Mouse (Mus musculus): ENCODE results near the gene Rab26.

Rab26 gene

GRCm38 (mm10) chr17:24534160-24534718 is at the start of gene Rab26:
Gene Rab26, minus strand, starts transcription at chr17:24534210.
- DNase-seq (ENCODE audit: low spot score): no peak

DNA sequence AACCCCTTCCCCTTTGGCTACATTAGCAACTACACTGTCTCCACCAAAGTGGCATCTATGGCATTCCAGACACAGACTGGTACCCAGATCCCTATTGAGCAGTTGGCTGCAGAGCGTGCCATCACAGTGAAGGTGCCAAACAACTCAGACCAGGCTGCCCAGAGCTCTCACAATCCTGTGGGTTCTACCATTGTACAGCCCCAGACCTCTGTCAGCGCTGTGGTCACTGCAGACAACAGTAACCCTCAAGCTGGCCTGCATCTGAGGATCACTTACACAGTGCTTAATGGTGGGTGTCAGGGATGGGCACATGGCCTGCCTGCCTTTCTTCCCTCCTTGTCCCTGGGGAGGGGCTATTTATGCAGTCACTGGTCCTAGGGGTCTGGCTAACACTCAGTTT is 46.3 kb upstream of the Rab26 start:
- DNase-seq (ENCODE audit: low spot score): no peak

DNA sequence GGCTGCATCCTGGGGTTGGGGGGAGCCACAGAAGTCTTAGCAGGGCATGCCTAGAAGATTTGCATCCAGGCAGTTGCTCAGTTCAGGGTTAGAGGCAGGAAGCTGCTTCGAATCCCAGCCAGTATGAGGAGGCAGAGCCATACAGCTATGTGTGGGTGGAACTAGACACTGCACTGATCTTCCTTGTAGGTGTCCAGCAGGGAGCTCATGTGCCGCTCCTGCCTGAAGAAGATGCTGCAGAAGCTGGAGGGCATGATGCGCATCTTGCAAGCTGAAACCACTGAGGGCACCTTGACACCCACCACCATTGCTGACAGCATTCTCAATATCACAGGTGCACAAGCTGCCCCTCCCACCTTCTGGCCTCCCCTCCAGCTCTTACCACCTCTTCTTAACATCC is 45.5 kb upstream of the Rab26 start:
- DNase-seq (ENCODE audit: low spot score): no peak

- DNase-seq (ENCODE audit: low spot score): no peak
These were observed 39.8 kb upstream of the Rab26 start for GRCm38 (mm10) chr17:24573811-24574210.

DNA sequence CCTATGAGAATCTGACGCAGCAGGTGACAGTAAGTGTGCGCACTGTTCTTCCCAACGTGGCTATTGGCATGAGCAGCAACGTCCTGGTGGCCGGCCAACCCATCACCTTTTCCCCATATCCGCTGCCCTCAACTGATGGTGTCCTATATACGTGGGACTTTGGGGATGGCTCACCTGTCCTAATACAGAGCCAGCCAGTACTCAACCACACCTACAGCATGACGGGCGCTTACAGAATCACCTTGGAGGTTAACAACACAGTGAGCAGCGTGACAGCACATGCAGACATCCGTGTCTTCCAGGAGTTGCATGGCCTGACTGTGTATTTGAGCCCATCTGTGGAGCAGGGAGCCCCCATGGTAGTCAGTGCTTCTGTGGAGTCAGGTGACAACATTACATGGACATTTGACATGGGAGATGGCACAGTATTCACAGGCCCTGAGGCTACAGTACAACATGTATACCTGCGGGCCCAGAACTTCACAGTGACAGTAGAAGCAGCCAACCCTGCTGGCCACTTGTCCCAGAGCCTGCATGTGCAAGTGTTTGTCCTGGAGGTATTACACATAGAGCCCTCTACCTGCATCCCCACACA is 38.7 kb upstream of the Rab26 start:
- DNase-seq (ENCODE audit: low spot score): no peak

- DNase-seq (ENCODE audit: low spot score): no peak
These were observed 35.8 kb upstream of the Rab26 start for GRCm38 (mm10) chr17:24569837-24570236.

DNA sequence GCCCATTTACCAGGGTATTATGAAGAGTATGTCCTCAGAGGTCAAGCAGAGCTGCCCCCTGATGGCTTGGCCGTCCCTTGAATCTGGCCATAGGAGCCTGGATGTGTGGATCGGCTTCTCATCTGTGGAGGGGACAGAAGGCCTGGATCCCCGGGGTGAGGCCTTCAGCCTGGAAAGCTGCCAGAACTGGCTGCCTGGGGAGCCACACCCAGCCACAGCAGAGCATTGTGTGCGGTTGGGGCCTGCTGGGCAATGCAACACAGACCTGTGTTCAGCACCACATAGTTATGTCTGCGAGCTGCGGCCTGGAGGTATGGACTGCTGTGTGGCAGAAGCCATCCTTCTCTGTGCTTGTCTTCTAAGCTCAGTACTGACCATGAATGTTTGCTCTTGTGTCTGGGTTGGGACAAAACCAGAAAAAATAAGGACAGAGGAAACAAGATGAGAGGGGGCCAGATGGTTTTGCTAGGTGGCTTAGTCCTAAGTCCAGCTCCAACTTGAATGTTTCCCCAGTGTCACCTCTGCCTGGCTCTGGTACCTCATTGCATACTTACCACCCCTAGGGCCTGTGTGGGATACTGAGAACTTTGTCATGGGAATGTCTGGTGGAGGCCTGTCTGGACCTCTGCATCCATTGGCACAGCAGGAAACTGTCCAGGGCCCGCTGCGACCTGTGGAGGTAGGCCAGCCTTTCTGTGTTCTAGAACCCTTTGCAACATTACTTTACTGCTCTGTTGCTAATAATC is 33.2 kb upstream of the Rab26 start:
- DNase-seq (ENCODE audit: low spot score): peak; percentile 43

- no peak for DNase-seq (ENCODE audit: low spot score)
These were observed 31.8 kb upstream of the Rab26 start for GRCm38 (mm10) chr17:24565792-24566191.

DNA sequence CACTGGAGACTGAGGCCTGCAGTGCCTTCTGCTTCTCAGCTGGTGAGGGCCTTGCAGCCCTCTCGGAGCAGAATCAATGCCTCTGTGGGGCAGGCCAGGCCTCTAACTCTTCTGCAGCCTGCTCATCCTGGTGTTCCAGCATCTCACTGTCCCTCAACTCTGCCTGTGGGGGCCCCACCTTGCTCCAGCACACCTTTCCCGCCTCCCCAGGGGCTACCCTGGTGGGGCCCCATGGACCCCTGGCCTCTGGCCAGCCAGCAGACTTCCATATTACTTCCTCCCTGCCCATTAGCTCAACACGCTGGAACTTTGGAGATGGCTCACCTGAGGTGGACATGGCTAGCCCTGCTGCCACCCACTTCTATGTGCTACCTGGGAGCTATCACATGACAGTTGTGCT is 31.1 kb upstream of the Rab26 start:
- DNase-seq (ENCODE audit: low spot score): no peak

DNA sequence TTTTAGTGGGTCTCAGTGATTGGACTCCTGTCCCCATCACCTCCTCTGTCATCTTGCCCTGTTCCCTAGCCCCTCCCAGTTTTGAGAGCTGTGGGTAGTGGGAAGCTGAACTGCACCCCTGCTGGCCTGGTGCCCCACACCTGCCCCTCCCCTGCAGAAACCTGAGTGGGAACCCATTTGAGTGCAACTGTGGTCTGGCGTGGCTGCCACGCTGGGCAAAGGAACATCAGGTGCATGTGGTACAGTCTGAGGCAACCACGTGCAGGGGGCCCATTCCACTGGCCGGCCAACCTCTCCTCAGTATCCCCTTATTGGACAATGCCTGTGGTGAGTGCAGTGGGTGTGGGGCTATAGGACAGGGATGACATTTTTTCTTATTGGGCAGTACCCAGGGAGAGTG is 30.4 kb upstream of the Rab26 start:
- no peak for DNase-seq (ENCODE audit: low spot score)

DNA sequence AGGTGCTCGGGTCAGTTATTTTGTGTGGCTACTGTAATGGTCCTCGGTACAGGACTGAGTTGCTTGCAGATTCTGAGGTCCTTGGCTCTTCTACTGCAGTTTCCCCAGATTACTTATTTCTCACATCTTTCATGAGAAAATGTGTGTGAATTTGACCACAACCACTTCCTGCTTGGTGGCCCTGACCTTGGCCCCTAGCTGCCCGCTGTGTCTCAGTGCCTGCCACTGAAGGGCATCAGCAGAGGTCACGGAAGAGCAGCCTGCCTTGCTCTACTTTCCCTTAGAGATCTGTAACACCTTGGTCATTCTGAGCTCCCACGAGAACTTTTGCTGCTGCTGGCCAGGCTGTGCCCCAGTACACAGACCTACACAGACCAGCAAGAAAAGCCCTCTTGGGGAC is 29.6 kb upstream of the Rab26 start:
- no peak for DNase-seq (ENCODE audit: low spot score)

- DNase-seq (ENCODE audit: low spot score): no peak
These were observed 27.6 kb upstream of the Rab26 start for GRCm38 (mm10) chr17:24561592-24561991.

- DNase-seq (ENCODE audit: low spot score): no peak
These were observed 26.5 kb upstream of the Rab26 start for GRCm38 (mm10) chr17:24560301-24561028.

DNA sequence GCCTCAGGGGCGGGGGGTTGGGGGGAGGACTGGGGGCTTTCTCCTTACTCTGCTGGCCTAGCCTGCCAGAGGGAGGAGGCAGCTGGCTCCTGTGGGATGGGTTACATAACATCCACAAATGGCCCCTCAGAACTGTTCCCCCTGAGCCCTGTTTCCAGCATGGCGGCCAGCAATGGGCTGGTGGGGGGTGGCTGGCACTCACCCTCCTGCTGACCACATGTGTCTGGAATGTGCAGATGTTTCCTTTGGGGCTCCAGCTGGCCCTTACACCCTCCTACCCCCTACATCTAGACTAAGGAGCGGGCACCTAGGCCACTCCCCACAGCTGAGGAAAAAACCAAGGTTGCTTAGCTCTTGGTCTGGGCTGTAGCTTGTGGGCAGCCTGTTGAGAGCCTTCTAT is 25.1 kb upstream of the Rab26 start:
- no peak for DNase-seq (ENCODE audit: low spot score)

DNA sequence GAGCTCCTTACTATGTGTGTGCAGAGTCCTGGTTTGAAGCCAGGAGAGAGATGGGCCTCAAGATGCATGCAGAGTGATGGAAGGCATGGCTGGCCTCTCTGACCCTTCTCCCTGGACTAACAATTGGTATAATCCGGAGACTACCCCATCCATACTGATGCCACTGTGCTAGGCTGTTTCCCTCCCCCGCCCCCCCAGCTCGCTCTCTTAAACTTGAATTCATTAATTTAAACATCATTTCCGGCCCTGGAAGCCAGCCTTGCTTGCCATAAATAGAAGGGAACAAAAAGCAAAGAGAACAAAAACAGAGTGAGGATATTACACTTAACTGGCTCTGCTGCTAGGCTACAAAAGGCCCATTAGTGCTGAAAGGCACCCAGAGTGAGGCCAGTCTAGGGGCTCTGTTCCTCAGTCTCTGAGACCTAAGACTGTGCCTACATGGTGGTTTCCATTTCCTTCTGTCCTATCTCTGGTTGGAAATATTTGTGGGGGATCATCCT is 24.6 kb upstream of the Rab26 start:
- no peak for DNase-seq (ENCODE audit: low spot score)

DNA sequence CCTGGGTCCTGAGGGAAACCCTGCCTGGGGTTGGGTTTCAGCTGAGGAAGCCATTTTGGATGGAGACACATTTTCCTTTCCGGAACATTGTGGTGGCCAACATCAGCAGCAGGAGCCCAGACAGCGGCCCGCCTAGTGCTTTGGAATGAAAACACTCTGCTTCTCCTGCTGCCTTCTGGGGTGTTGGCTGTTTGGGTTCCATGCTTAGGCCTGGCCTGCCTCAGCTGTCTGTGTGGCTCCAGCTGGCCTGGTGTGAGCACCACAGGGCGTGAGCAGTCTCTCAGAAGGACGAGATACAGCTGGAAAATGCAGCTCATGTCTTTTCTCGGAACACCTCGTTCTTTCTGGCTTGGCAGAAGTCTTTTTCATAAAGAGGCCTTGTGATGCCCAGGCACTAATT is 23.1 kb upstream of the Rab26 start:
- DNase-seq (ENCODE audit: low spot score): no peak

DNA sequence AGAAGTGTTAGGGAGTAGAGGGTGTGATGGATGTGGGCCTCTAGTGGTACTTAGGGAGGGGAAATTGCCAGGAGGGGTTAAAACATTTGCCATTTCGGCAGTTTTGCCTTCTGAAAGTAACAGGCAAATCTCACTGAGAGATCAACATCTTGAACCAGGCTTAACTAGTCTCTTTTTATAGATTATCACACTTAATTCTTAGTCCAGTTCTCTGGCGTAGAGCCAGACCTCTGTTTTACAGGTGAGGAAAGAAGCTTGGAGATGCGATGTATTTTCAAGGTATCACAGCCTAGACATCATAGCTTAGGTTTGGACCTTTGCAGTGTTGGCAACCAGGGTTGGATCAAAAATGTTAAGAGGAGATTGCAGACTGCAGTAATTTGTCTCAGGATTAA is 17.0 kb upstream of the Rab26 start:
- DNase-seq (ENCODE audit: low spot score): no peak

GRCm38 (mm10) chr17:24550416-24551049 is 16.5 kb upstream of the Rab26 start:
- peak; percentile 58 for DNase-seq (ENCODE audit: low spot score)

- peak; percentile 100 for DNase-seq (ENCODE audit: low spot score)
These were observed 15.8 kb upstream of the Rab26 start, which contains the start of gene Pkd1 for GRCm38 (mm10) chr17:24549618-24550415. Gene Pkd1, plus strand, starts transcription at chr17:24549834.

DNA sequence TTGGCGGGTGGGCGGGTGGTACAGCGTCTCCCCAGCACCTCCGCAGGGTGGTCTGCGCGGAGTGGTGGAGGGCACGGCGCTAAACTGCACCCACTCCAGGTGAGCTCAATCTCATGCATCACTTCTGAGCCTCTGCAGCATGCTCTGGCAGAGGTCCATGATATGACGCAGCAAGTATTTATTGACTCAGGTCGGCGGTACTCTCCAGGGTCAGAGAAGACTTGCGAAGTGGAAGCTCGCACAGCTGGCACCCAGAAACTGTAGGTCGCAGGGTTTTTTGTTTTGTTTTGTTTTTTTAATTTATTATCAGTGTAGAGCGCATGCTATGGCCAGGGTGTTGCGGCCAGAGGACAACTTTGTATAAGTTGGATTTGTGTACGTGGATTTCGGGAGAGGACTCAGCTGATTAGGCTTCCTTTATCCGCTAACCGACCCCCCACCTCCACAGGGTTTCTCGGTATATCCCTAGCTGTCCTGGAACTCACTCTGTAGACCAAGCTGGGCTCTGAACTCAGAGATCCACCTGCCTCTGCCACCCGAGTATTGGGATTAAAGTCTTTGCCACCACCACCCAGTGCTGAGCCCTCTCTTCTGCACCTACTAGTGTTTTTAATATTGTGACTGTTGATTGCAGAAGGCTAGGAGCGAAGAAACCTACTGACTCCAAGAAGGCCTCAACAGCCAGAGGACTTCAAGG is 15.1 kb upstream of the Rab26 start:
- DNase-seq (ENCODE audit: low spot score): peak; percentile 64

- DNase-seq (ENCODE audit: low spot score): peak; percentile 57
These were observed 14.4 kb upstream of the Rab26 start for GRCm38 (mm10) chr17:24548435-24548834.

Measured in c-Kit-positive CD71-positive TER-119-positive erythroid progenitor cells, embryonic 14.5 days (primary cell).